Mouse (Mus musculus) small intestine, adult 2 months (tissue): Measurements from ENCODE around the gene Fbxo9. TPM values are rescaled to one million over a fixed set of nuclear protein-coding genes. Genes with fewer than 3 reads are reported as not detected.
"Not testable (repeated sequence)": the region's sequence is repeated elsewhere in the genome, so short reads cannot be mapped to it uniquely, and the experiment has no call there.

ENCODE experiments used
- H3K27ac ChIP-seq: fragments of 200-500 bp; 2 replicates; pipeline ENCODE4 v1.5.1; 2012; ENCODE audit warnings: low read depth, low read length, control low read depth, inconsistent platforms; ENCODE audit not compliant: insufficient read depth
- H3K27me3 ChIP-seq: fragments of 200-500 bp; 2 replicates; pipeline ENCODE4 v1.6.1; 2012; ENCODE audit warnings: mild to moderate bottlenecking, moderate library complexity, low read length, inconsistent platforms; ENCODE audit not compliant: control insufficient read depth, insufficient read depth
- H3K36me3 ChIP-seq: fragments of 200-500 bp; 2 replicates; pipeline ENCODE4 v1.6.1; 2012; ENCODE audit warnings: mild to moderate bottlenecking, low read length, control low read depth, inconsistent platforms; ENCODE audit not compliant: control insufficient read depth, insufficient read depth
- H3K4me1 ChIP-seq: fragments of 200-500 bp; 2 replicates; pipeline ENCODE4 v1.6.1; 2012; ENCODE audit warnings: low read length, inconsistent platforms, mixed read lengths; ENCODE audit not compliant: control insufficient read depth, insufficient read depth, insufficient read length
- H3K4me3 ChIP-seq: fragments of 200-500 bp; 2 replicates; pipeline ENCODE4 v1.5.1; 2012; ENCODE audit warnings: low read depth, mild to moderate bottlenecking, control low read depth, inconsistent platforms, low read length, moderate library complexity
- CTCF ChIP-seq: fragments of 200-500 bp; IDR thresholded peaks from 2 replicates; pipeline ENCODE4 v1.5.1; 2012; ENCODE audit warnings: low read depth, mild to moderate bottlenecking, control low read depth, inconsistent platforms, low read length, moderate library complexity, mixed read lengths; ENCODE audit not compliant: insufficient replicate concordance, insufficient read length; ENCODE audit errors: extremely low read depth
- POLR2A ChIP-seq: fragments of 200-500 bp; IDR thresholded peaks from 2 replicates; pipeline ENCODE4 v1.6.1; 2012; ENCODE audit warnings: low read depth, mild to moderate bottlenecking, control low read depth, inconsistent platforms, low read length, moderate library complexity
- WGBS: fragments of 180-500 bp; shearing (Covaris S2); methylation state at CpG from one replicate; pipeline ENCODE4 v1.1.7; 2018; 5-methylcytosine and 5-hydroxymethylcytosine counted together
- polyA plus RNA-seq: library from polyadenylated mRNA; depleted of rRNA; stranded (reverse); fragments of >200 nt; gene quantifications from 2 replicates; pipeline ENCODE4 v1.2.3, GENCODE M21; 2012; rRNA removed

Gene Fbxo9
- polyA plus RNA-seq: 54.1 and 74.3 TPM in 2 replicates

- peaks cover 10% of the 10 kb centered on the region; the same call in 1 of the 2 replicates for H3K4me1 ChIP-seq
- peak within 1 kb of the TSS; percentile 90 for H3K4me3 ChIP-seq
- TF ChIP-seq CTCF (no peak), POLR2A (no peak; the same call in 1 of the 2 replicates)
- no peaks in the 10 kb centered on the region for H3K27me3 ChIP-seq
- WGBS: 0% methylated on average over 20 of the region's 20 CpGs
- peaks cover under 1% of the 10 kb centered on the region; the same call in 1 of the 2 replicates for H3K36me3 ChIP-seq
- peak within 1 kb of the TSS; percentile 99 for H3K27ac ChIP-seq
Observed at GRCm38 (mm10) chr9:78108796-78109239, at the start of gene Fbxo9, which contains the start of gene Ick. TSS of gene Fbxo9 (minus strand) at chr9:78109065. TSS of gene Ick (plus strand) at chr9:78109192.

GRCm38 (mm10) chr9:78157221-78157620 is 48.4 kb upstream of the Fbxo9 start:
- Histone ChIP-seq H3K27ac (no peak overlapping the region), H3K4me1 (no peaks in the 10 kb centered on the region), H3K27me3 (no peaks in the 10 kb centered on the region), H3K36me3 (peaks cover 62% of the 10 kb centered on the region), H3K4me3 (no peak overlapping the region)
- TF ChIP-seq CTCF: no peak
- 84% methylated on average over 1 of the region's 1 CpGs for WGBS

GRCm38 (mm10) chr9:78154211-78154977 is 45.5 kb upstream of the Fbxo9 start:
- H3K27ac ChIP-seq: no peak overlapping the region
- no peak overlapping the region for H3K4me3 ChIP-seq
- H3K4me1 ChIP-seq: peaks cover 3% of the 10 kb centered on the region; the same call in 1 of the 2 replicates
- no peak for TF ChIP-seq POLR2A
- H3K36me3 ChIP-seq: peaks cover 40% of the 10 kb centered on the region
- 83% methylated on average over 11 of the region's 11 CpGs for WGBS
- H3K27me3 ChIP-seq: no peaks in the 10 kb centered on the region

GRCm38 (mm10) chr9:78149770-78150169 is 40.9 kb upstream of the Fbxo9 start:
- H3K27ac ChIP-seq, H3K4me1 ChIP-seq, H3K4me3 ChIP-seq, H3K27me3 ChIP-seq: not testable (repeated sequence)
- peaks cover 17% of the 10 kb centered on the region for H3K36me3 ChIP-seq
- 57% methylated on average over 2 of the region's 2 CpGs for WGBS

GRCm38 (mm10) chr9:78148149-78148548 is 39.3 kb upstream of the Fbxo9 start:
- TF ChIP-seq POLR2A (no peak), CTCF (no peak)
- Histone ChIP-seq H3K4me3 (no peak overlapping the region), H3K4me1 (peaks cover 6% of the 10 kb centered on the region; the same call in 1 of the 2 replicates)

GRCm38 (mm10) chr9:78146627-78147026 is 37.8 kb upstream of the Fbxo9 start:
- Histone ChIP-seq H3K4me3 (no peak overlapping the region), H3K27me3 (no peaks in the 10 kb centered on the region), H3K36me3 (peaks cover 28% of the 10 kb centered on the region), H3K4me1 (peaks cover 6% of the 10 kb centered on the region; the same call in 1 of the 2 replicates), H3K27ac (no peak overlapping the region)
- TF ChIP-seq POLR2A: no peak
- no peak for TF ChIP-seq CTCF
- 93% methylated on average over 6 of the region's 6 CpGs for WGBS

More at GRCm38 (mm10) chr9:78148149-78148548, 39.3 kb upstream of the Fbxo9 start:
- H3K36me3 ChIP-seq: peaks cover 18% of the 10 kb centered on the region
- H3K27ac ChIP-seq: no peak overlapping the region
- WGBS: 92% methylated on average over 6 of the region's 6 CpGs
- H3K27me3 ChIP-seq: no peaks in the 10 kb centered on the region

- Histone ChIP-seq H3K4me3 (no peak overlapping the region), H3K4me1 (peaks cover 6% of the 10 kb centered on the region; the same call in 1 of the 2 replicates), H3K27ac (no peak overlapping the region), H3K36me3 (peaks cover 32% of the 10 kb centered on the region), H3K27me3 (no peaks in the 10 kb centered on the region)
- 86% methylated on average over 4 of the region's 4 CpGs for WGBS
- TF ChIP-seq CTCF (no peak), POLR2A (no peak)
Observed at GRCm38 (mm10) chr9:78146099-78146498, 37.2 kb upstream of the Fbxo9 start.
